Mouse (Mus musculus): ENCODE measurements around the gene Mob3b.

Mob3b gene

DNA sequence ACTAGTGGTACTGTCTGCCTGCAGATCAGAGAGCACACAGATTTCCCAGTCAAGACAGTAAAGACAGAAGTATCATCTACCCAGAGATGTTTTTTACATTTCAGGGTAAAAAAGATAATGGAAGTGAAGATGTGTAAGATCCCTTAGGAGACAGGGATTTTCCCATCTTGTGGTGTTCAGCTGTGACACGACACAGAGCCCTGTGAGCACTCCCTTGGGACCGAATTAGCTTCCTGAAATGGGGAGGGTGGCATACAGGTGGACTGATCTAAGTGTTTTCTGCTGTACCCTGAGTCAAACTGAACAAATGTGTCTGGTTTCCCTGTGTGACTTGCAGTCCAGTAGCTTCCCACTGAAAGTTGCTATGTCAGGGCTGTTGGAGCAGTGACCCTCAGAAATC is 42.3 kb downstream of the Mob3b start:
- DNase-seq (ENCODE audit: low spot score in 2 of 2), result no peak

GRCm38 (mm10) chr4:35113516-35114248 is 43.6 kb downstream of the Mob3b start:
- DNase-seq (ENCODE audit: low spot score in 2 of 2), result no peak

DNA sequence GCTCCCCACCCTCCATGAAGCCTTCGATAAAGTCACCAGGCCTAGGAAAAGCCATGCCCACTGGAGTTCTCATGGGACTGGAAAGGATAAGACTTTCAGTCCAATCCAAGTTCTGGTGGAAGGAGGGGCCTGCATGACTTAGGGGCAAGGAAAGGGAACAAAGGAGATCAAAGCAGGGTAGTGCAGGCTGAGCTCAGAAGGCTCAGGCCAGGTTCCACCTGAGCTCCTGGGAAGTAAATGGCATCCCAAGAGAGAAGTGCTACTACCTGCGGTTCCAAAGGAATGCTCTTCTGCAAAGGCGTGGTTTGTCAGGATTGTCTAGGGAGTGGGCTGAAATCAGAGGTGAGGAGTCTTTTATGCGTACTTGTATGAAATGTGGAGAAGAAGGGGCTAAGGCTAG is 44.8 kb downstream of the Mob3b start:
- DNase-seq (ENCODE audit: low spot score in 2 of 2), result no peak

GRCm38 (mm10) chr4:35105115-35105773 is 52.0 kb downstream of the Mob3b start:
- DNase-seq (ENCODE audit: low spot score in 2 of 2), result no peak

DNA sequence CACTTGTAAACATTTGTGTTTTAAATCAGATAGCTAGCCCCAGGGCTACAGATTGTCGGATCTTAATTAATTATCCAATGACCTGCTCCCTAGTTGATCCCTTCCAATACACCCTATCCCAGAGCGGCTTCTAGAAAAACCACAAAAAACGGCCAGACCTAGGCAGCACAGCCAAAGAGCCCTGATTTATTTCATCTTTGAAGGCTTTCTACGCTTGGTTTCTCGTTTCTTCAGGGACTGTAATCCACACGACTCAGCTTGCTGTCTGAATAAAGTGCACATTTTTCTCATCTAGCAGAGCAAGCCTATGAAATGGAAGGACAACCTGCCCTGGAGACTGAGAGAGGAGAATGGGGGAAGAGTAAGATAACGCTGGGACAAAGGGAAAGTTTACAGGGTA is 56.1 kb downstream of the Mob3b start:
- DNase-seq (ENCODE audit: low spot score in 2 of 2), result no peak

GRCm38 (mm10) chr4:35099865-35100780 is 57.2 kb downstream of the Mob3b start:
- DNase-seq (ENCODE audit: low spot score in 2 of 2), result peak; percentile 83 to 87

- no peak for DNase-seq (ENCODE audit: low spot score in 2 of 2)
Measured at GRCm38 (mm10) chr4:35099210-35099864, 57.9 kb downstream of the Mob3b start.

GRCm38 (mm10) chr4:35098552-35098951 is 58.7 kb downstream of the Mob3b start:
- no peak for DNase-seq (ENCODE audit: low spot score in 2 of 2)

- no peak for DNase-seq (ENCODE audit: low spot score in 2 of 2)
Measured at GRCm38 (mm10) chr4:35096226-35097175, 60.8 kb downstream of the Mob3b start.

GRCm38 (mm10) chr4:35092457-35092856 is 64.8 kb downstream of the Mob3b start:
- DNase-seq (ENCODE audit: low spot score in 2 of 2), result no peak

- DNase-seq (ENCODE audit: low spot score in 2 of 2), result no peak
Measured at GRCm38 (mm10) chr4:35091157-35091784, 66.0 kb downstream of the Mob3b start.

DNA sequence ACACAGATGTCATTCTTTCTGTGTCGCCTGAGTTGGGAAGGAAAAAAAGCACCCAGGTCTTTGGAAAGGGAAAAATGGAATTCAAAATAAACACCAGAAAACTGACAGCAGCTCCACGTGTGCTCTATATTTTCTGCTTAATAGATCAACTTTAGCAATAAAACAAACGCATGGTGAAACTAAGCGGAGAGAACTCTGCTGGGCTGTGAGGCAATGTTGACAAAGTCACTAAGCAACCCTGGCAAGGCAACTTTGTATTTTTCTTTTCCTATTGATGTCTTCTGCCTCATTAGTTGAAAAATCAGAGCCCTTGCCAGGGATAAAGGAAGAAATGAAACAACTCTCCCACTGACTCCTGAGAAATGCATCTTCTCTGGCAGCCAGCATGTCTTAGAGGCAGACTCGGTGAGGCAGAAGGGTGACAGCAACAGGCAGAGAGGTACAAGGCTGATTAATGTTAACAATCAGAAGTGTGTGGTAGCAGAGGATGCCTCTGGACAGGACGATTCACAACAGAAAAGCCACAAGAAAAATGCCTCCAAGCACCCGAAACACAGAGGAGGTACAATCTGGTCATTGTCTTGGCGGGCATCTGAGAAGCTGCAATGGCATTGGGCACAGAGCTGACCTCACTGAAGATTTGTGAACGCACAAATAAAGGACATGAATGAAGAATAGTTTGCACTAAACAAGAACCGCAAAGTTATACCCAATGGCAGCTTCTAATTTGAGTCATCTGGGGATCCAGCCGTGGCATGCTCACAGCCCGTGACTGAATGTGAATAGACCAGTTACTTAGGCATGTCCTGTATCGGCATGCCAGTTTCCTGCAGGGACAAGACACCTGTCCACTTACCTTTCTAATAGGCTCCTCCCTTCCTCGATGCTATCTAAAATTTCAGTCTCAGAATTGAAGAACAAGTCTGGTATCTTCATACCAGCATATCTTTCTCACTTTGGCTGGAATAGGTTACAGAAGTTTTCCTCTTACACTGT is 67.7 kb downstream of the Mob3b start:
- DNase-seq (ENCODE audit: low spot score in 2 of 2), result no peak

DNA sequence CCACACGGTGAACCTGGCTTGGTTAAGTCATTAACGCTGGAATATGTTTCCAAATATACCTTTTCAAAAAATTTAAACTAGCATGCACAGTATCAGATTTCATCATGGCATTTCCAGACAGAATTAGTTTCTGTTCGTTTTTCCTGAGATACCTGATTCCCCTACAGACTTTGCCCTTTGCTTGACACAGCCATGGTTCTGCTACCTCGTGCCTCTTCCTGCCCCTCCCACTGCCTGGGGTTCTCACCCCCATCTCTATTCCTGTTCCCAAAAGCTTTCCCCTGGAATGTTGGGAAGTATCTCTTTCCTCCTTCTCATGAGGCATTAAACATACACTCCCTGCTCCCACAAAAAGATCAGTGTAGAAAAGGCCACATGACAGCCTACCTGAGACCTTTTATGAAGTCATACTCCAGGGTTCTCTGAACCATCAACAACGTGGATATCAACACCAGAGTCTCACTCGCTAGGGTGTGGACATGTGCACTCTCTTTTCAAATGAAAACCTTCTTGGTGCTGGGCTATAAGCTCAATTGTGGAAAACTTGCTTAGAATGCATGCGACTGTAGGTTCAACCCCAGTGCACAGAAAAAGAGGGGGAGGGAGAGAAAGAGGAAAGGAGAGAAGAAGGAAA is 71.1 kb downstream of the Mob3b start:
- DNase-seq (ENCODE audit: low spot score in 2 of 2), result no peak

DNA sequence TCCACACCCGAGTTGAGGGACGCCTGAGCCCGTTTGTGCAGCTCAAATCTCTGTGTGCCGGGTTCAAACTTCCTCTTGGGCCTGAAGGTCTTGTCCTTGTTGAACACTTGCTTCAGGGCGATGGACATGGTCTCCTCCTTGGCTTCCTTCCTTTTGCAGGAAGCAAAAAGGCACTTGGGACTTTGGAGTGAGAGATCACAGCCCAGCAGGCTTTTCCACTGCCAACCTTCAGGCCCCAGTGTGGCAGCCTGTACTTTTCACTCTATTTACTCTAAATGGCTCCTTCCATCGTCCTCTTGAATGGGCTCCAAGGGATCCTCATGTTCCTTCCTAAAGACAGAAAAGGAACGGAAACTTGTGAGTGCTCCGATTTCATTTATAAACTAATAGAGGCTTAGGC is 73.2 kb downstream of the Mob3b start:
- DNase-seq (ENCODE audit: low spot score in 2 of 2), result no peak

- DNase-seq (ENCODE audit: low spot score in 2 of 2), result no peak
Measured at GRCm38 (mm10) chr4:35082476-35083114, 74.7 kb downstream of the Mob3b start.

GRCm38 (mm10) chr4:35080285-35080684 is 77.0 kb downstream of the Mob3b start:
- DNase-seq (ENCODE audit: low spot score in 2 of 2), result no peak

DNA sequence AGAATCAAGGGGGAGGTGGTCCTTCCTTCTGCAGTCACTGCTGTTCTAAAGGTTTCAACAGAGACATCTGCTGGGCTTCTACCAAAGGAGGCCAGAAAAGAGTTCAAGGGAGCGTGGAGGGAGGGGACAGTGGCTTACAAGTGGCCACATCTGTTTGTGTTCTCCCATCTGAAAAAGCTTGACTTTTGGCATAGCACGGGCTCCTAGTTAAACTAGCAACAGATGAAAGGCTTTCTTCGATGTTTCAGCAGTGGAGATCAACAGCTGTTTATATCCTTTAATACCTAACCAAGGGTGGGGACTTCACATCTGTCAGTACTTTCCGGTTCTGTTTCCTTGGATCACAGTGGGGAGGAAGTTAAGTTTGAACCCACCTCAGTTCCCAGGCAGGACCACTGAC is 88.5 kb downstream of the Mob3b start:
- peak in 1 of 2 experiments; percentile 11 for DNase-seq (ENCODE audit: low spot score in 2 of 2)

DNA sequence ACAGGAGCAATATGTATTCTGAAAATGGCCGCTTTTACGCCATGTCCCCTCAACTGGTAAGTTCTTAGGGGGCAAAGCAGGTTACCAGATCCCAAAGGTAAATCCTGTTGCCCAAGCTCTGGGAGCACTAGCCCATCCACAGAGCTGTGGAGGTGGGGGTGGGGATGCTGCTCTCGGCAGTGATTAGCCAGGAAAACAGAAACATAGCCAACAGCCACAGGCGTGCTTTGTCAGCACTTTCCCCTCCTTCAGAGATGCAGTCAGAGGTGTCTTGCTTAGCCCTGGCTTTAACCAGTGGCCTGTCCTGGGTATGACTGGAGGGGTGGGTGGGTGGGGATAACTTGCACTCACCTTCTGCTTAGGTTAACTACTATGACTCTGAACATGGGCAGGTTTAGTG is 91.1 kb downstream of the Mob3b start:
- DNase-seq (ENCODE audit: low spot score in 2 of 2), result no peak

Data from right cerebral cortex, postnatal 10 days (tissue).